Mouse (Mus musculus) thymus, adult 2 months (tissue): ENCODE results near the gene Grm4.

ENCODE experiments used
- CTCF ChIP-seq: fragments of 200-500 bp; IDR thresholded peaks from 2 replicates; pipeline ENCODE4 v1.5.1; 2012; ENCODE audit warnings: mild to moderate bottlenecking, control low read depth, low read length, moderate library complexity, borderline replicate concordance; ENCODE audit not compliant: control insufficient read depth, poor library complexity, insufficient read depth; ENCODE audit errors: extremely low read depth
- POLR2A ChIP-seq: fragments of 200-500 bp; IDR thresholded peaks from 2 replicates; pipeline ENCODE4 v1.6.1; 2012; ENCODE audit warnings: mild to moderate bottlenecking, low read length, control low read depth, moderate library complexity; ENCODE audit not compliant: control insufficient read depth, poor library complexity, insufficient read depth; ENCODE audit errors: extremely low read depth

- TF ChIP-seq CTCF (no peak), POLR2A (no peak)
These were observed 144.1 kb downstream of the Grm4 start for GRCm38 (mm10) chr17:27377151-27377550.
